In genomic region chr2:154569071-154569748, GRCm38 (mm10) we compare ENCODE assay signal across 8 mouse cellular contexts. TPM values are rescaled to one million over a fixed set of nuclear protein-coding genes. Genes with fewer than 3 reads are reported as not detected.
A peak's percentile ranks its signal among the peaks of the same experiment; 100 is the strongest.
DNase-seq lines count a peak whose midpoint lies in the region; ATAC-seq and TF ChIP-seq lines count a peak whose summit lies in the region.

No protein-coding gene starts in this region.

- peak overlapping the region; percentile 4 for H3K27ac ChIP-seq in gastrocnemius, adult 2 months
- H3K27ac ChIP-seq in forebrain, embryonic 16.5 days (ENCODE audit: low read length): peak overlapping the region; percentile 67
- H3K27ac ChIP-seq in liver, embryonic 11.5 days (ENCODE audit: low read depth, low read length): peak overlapping the region; percentile 95
- no peak overlapping the region; the same call in 1 of the 2 replicates for H3K27ac ChIP-seq in testis, adult 2 months (ENCODE audit: control insufficient read depth, insufficient read depth, low read depth, low read length)

- peak overlapping the region; percentile 84 for H3K4me3 ChIP-seq in gastrocnemius, adult 2 months
- H3K4me3 ChIP-seq in forebrain, embryonic 16.5 days (replicated peaks; ENCODE audit: low read length): peak overlapping the region; percentile 66
- peak overlapping the region; percentile 88 for H3K4me3 ChIP-seq in liver, embryonic 11.5 days (ENCODE audit: low read depth, low read length)
- peak overlapping the region; percentile 83 for H3K4me3 ChIP-seq in testis, adult 2 months (ENCODE audit: control insufficient read depth, low read depth, low read length)

- peak overlapping the region; percentile 58 for H3K9ac ChIP-seq in forebrain, embryonic 16.5 days (replicated peaks; ENCODE audit: low read depth, low read length)
- peak overlapping the region; percentile 91 for H3K9ac ChIP-seq in liver, embryonic 11.5 days (ENCODE audit: low read depth, low read length)

- intact Hi-C loops in gastrocnemius, adult 2 months (cut with DNase I): no loop called here

- DNase-seq in gastrocnemius, adult 2 months: peak; percentile 74
- DNase-seq in gastrocnemius, adult 18-20 months (ENCODE audit: low spot score): no peak
- peak; percentile 37 to 51 for DNase-seq in adrenal gland, postnatal 4 days (ENCODE audit: low spot score in 2 of 2)
- DNase-seq in induced T-regulatory cell, adult 2 months (ENCODE audit: low read depth): peak; percentile 86
- peak; percentile 85 for DNase-seq in liver, embryonic 11.5 days (ENCODE audit: low spot score)

- ATAC-seq in forebrain, embryonic 16.5 days: peak; percentile 62
- ATAC-seq in liver, embryonic 11.5 days (replicated peaks; ENCODE audit: low FRiP score): peak; percentile 85
- peak; percentile 61 for ATAC-seq in monocyte, adult 5-6 weeks (replicated peaks; ENCODE audit: insufficient number of reproducible peaks, low FRiP score, low TSS enrichment, poor library complexity, severe bottlenecking)

- no peak for TF ChIP-seq CTCF in gastrocnemius, adult 2 months (IDR thresholded peaks at IDR 0.05)
- TF ChIP-seq CTCF in testis, adult 2 months (IDR thresholded peaks at IDR 0.05; ENCODE audit: control insufficient read depth, insufficient read depth, insufficient replicate concordance, low read depth, low read length): no peak

- no peaks in the 10 kb centered on the region for H3K9me3 ChIP-seq in forebrain, embryonic 16.5 days (ENCODE audit: control insufficient read depth, low read length)
- H3K9me3 ChIP-seq in liver, embryonic 11.5 days (ENCODE audit: control insufficient read depth, low read length): no peaks in the 10 kb centered on the region

- TF ChIP-seq POLR2A in testis, adult 2 months (IDR thresholded peaks at IDR 0.05; ENCODE audit: control insufficient read depth, low read depth, low read length): no peak

- peaks cover 37% of the 10 kb centered on the region for H3K4me1 ChIP-seq in forebrain, embryonic 16.5 days (replicated peaks; ENCODE audit: control insufficient read depth, insufficient read depth, low read length)
- peaks cover 38% of the 10 kb centered on the region for H3K4me1 ChIP-seq in liver, embryonic 11.5 days (replicated peaks; ENCODE audit: control insufficient read depth, insufficient read depth, low read length)
- peaks cover 16% of the 10 kb centered on the region for H3K4me1 ChIP-seq in testis, adult 2 months (ENCODE audit: control insufficient read depth, insufficient read depth, low read length)

- under 1% methylated on average over 51 of the region's 70 CpGs for WGBS in forebrain, embryonic 16.5 days
- WGBS in liver, embryonic 11.5 days: under 1% methylated on average over 64 of the region's 70 CpGs

- H3K27me3 ChIP-seq in forebrain, embryonic 16.5 days (replicated peaks; ENCODE audit: control insufficient read depth, insufficient read depth, low read length): no peaks in the 10 kb centered on the region
- no peaks in the 10 kb centered on the region for H3K27me3 ChIP-seq in liver, embryonic 11.5 days (replicated peaks; ENCODE audit: control insufficient read depth, insufficient read depth, low read length)
- H3K27me3 ChIP-seq in testis, adult 2 months (ENCODE audit: control insufficient read depth, insufficient read depth, low read length): no peaks in the 10 kb centered on the region

- peak overlapping the region; percentile 82 for H3K4me2 ChIP-seq in forebrain, embryonic 16.5 days (ENCODE audit: low read length)
- peak overlapping the region; percentile 86 for H3K4me2 ChIP-seq in liver, embryonic 11.5 days

- no peaks in the 10 kb centered on the region for H3K36me3 ChIP-seq in forebrain, embryonic 16.5 days (ENCODE audit: control insufficient read depth, insufficient read depth)
- peaks cover 5% of the 10 kb centered on the region; the same call in 1 of the 2 replicates for H3K36me3 ChIP-seq in liver, embryonic 11.5 days (ENCODE audit: control insufficient read depth, insufficient read depth, low read length)
- H3K36me3 ChIP-seq in testis, adult 2 months (ENCODE audit: control insufficient read depth, insufficient read depth, low read length): no peaks in the 10 kb centered on the region

RNA-seq across cellular contexts. Expression of gene E2f1, which starts 0.5 kb away (rescaled TPM):
- total RNA-seq in gastrocnemius, adult 2 months (2021): under 1 TPM; 0.28 to 0.64 TPM
- under 1 TPM; 0.28 to 0.30 TPM for total RNA-seq in gastrocnemius, adult 18-20 months (2021)
- total RNA-seq in adrenal gland, postnatal 4 days (2021): 10 to 100 TPM; 20.5 to 23.3 TPM
- 10.8 and 12.1 TPM in 2 replicates for polyA plus RNA-seq in forebrain, embryonic 16.5 days (2015; fragmentation: Nextera tagmentation; extraction: Ambion mirVana)
- polyA plus RNA-seq in liver, embryonic 11.5 days (2014; fragmentation: Nextera tagmentation; extraction: Ambion mirVana): 12.6 and 14.0 TPM in 2 replicates
- total RNA-seq in monocyte, adult 5-6 weeks (2017): 0.64 to 3.1 TPM (median 1.8 TPM) in 3 replicates
- polyA plus RNA-seq in testis, adult 2 months (2012; rRNA removed): 4.5 and 5.9 TPM in 2 replicates

RNA-seq across cellular contexts. Expression of gene Necab3, which starts 10.5 kb away (rescaled TPM):
- under 1 TPM; 0.33 to 0.36 TPM for total RNA-seq in gastrocnemius, adult 2 months (2021)
- under 1 TPM; 0.30 to 0.36 TPM for total RNA-seq in gastrocnemius, adult 18-20 months (2021)
- total RNA-seq in adrenal gland, postnatal 4 days (2021): 1 to 10 TPM; 5.1 to 5.9 TPM
- polyA plus RNA-seq in forebrain, embryonic 16.5 days (2015; fragmentation: Nextera tagmentation; extraction: Ambion mirVana): 22.0 and 27.1 TPM in 2 replicates
- 1.9 and 2.4 TPM in 2 replicates for polyA plus RNA-seq in liver, embryonic 11.5 days (2014; fragmentation: Nextera tagmentation; extraction: Ambion mirVana)
- total RNA-seq in monocyte, adult 5-6 weeks (2017): 0.68 TPM in 1 of 3 replicates, not detected in the others
- 62.9 and 65.1 TPM in 2 replicates for polyA plus RNA-seq in testis, adult 2 months (2012; rRNA removed)

RNA-seq across cellular contexts. Expression of gene Actl10, which starts 17.6 kb away (rescaled TPM):
- total RNA-seq in gastrocnemius, adult 2 months (2021): not detected
- total RNA-seq in gastrocnemius, adult 18-20 months (2021): not detected
- under 1 TPM in 1 of 2 experiments, not detected in 1; 0.25 TPM for total RNA-seq in adrenal gland, postnatal 4 days (2021)
- 0.37 and 0.86 TPM in 2 replicates for polyA plus RNA-seq in forebrain, embryonic 16.5 days (2015; fragmentation: Nextera tagmentation; extraction: Ambion mirVana)
- polyA plus RNA-seq in liver, embryonic 11.5 days (2014; fragmentation: Nextera tagmentation; extraction: Ambion mirVana): 0.25 TPM in 1 of 2 replicates, not detected in the other
- not detected in 3 replicates for total RNA-seq in monocyte, adult 5-6 weeks (2017)
- 39.7 and 44.2 TPM in 2 replicates for polyA plus RNA-seq in testis, adult 2 months (2012; rRNA removed)

RNA-seq across cellular contexts. Expression of gene 1700003F12Rik, which starts 22.3 kb away (rescaled TPM):
- not detected for total RNA-seq in gastrocnemius, adult 2 months (2021)
- not detected for total RNA-seq in gastrocnemius, adult 18-20 months (2021)
- total RNA-seq in adrenal gland, postnatal 4 days (2021): 1 to 10 TPM in 1 of 2 experiments, under 1 TPM in 1; 0.76 to 1.4 TPM
- 1.9 and 2.9 TPM in 2 replicates for polyA plus RNA-seq in forebrain, embryonic 16.5 days (2015; fragmentation: Nextera tagmentation; extraction: Ambion mirVana)
- 1.0 and 1.8 TPM in 2 replicates for polyA plus RNA-seq in liver, embryonic 11.5 days (2014; fragmentation: Nextera tagmentation; extraction: Ambion mirVana)
- 0.78 TPM in 1 of 3 replicates, not detected in the others for total RNA-seq in monocyte, adult 5-6 weeks (2017)
- polyA plus RNA-seq in testis, adult 2 months (2012; rRNA removed): 828 and 1,092 TPM in 2 replicates

RNA-seq across cellular contexts. Expression of gene Pxmp4, which starts 34.3 kb away (rescaled TPM):
- 10 to 100 TPM; 10.1 to 15.8 TPM for total RNA-seq in gastrocnemius, adult 2 months (2021)
- total RNA-seq in gastrocnemius, adult 18-20 months (2021): 10 to 100 TPM; 12.3 to 14.1 TPM
- 10 to 100 TPM; 29.8 to 34.2 TPM for total RNA-seq in adrenal gland, postnatal 4 days (2021)
- polyA plus RNA-seq in forebrain, embryonic 16.5 days (2015; fragmentation: Nextera tagmentation; extraction: Ambion mirVana): 12.0 and 14.8 TPM in 2 replicates
- polyA plus RNA-seq in liver, embryonic 11.5 days (2014; fragmentation: Nextera tagmentation; extraction: Ambion mirVana): 25.2 and 25.6 TPM in 2 replicates
- total RNA-seq in monocyte, adult 5-6 weeks (2017): 7.3 to 10.6 TPM (median 9.6 TPM) in 3 replicates
- 3.3 TPM in 2 replicates for polyA plus RNA-seq in testis, adult 2 months (2012; rRNA removed)
